Comparison of ENCODE assay signal across 14 mouse cellular contexts in genomic region chr7:133477933-133478332, GRCm38 (mm10).
DNase-seq lines count a peak whose midpoint lies in the region; ATAC-seq and TF ChIP-seq lines count a peak whose summit lies in the region.
"Had no signal": no experiment of that assay in that cellular context is flagged by ENCODE, and none has a peak within 500 bp of the region (broad histone marks: within the 10 kb centered on the region; RNA-seq: fewer than 3 reads in every experiment).

No protein-coding gene starts in this region.

- WGBS in liver, adult 2 months: 84% methylated on average over 5 of the region's 5 CpGs
- 74% methylated on average over 5 of the region's 5 CpGs for WGBS in liver, embryonic 11.5 days
- WGBS in heart, embryonic 12.5 days: 77% methylated on average over 5 of the region's 5 CpGs

- H3K9me3 ChIP-seq in liver, embryonic 11.5 days (ENCODE audit: control insufficient read depth, low read length): no peaks in the 10 kb centered on the region
- peaks cover 3% of the 10 kb centered on the region for H3K9me3 ChIP-seq in heart, embryonic 12.5 days (replicated peaks)
- H3K9me3 ChIP-seq: embryonic facial prominence, embryonic 12.5 days; heart, embryonic 15.5 days; neural tube, embryonic 13.5 days had no signal

- TF ChIP-seq POLR2A in liver, adult 2 months (IDR thresholded peaks at IDR 0.05; ENCODE audit: extremely low read depth, insufficient read depth, low read length): no peak

- no peak overlapping the region for H3K9ac ChIP-seq in liver, adult 2 months (ENCODE audit: low read depth, low read length)
- no peak overlapping the region for H3K9ac ChIP-seq in liver, embryonic 11.5 days (ENCODE audit: low read depth, low read length)
- no peak overlapping the region for H3K9ac ChIP-seq in heart, embryonic 12.5 days
- H3K9ac ChIP-seq: embryonic facial prominence, embryonic 12.5 days; heart, embryonic 15.5 days; neural tube, embryonic 13.5 days had no signal

- no peak overlapping the region for H3K4me2 ChIP-seq in liver, embryonic 11.5 days
- H3K4me2 ChIP-seq in heart, embryonic 12.5 days: no peak overlapping the region
- H3K4me2 ChIP-seq: embryonic facial prominence, embryonic 12.5 days; heart, embryonic 15.5 days; neural tube, embryonic 13.5 days had no signal

- ATAC-seq in liver, embryonic 11.5 days (replicated peaks; ENCODE audit: low FRiP score): no peak
- ATAC-seq in megakaryocyte, adult 5-6 weeks (ENCODE audit: poor library complexity, severe bottlenecking): no peak
- ATAC-seq in heart, embryonic 12.5 days (ENCODE audit: insufficient number of reproducible peaks, low FRiP score): no peak
- ATAC-seq: intestine, embryonic 16.5 days had no signal

- no peaks in the 10 kb centered on the region for H3K4me1 ChIP-seq in liver, adult 2 months (ENCODE audit: control insufficient read depth, insufficient read depth, low read length)
- H3K4me1 ChIP-seq in liver, embryonic 11.5 days (replicated peaks; ENCODE audit: control insufficient read depth, insufficient read depth, low read length): no peaks in the 10 kb centered on the region
- H3K4me1 ChIP-seq in heart, embryonic 12.5 days (replicated peaks): 0 out of 2 replicates have a peak, but pooled peaks cover 5% of the 10 kb centered on the region
- H3K4me1 ChIP-seq: heart, embryonic 15.5 days had no signal

- TF ChIP-seq CTCF in liver, adult 2 months (IDR thresholded peaks at IDR 0.05; ENCODE audit: low read depth, low read length): peak; percentile 27; the same call in 1 of the 2 replicates

- no peaks in the 10 kb centered on the region for H3K36me3 ChIP-seq in liver, adult 2 months (ENCODE audit: control insufficient read depth, insufficient read depth, low read length)
- H3K36me3 ChIP-seq in liver, embryonic 11.5 days (ENCODE audit: control insufficient read depth, insufficient read depth, low read length): no peaks in the 10 kb centered on the region
- no peaks in the 10 kb centered on the region for H3K36me3 ChIP-seq in splenic B cell, adult 2 months (ENCODE audit: control insufficient read depth, insufficient read depth, low read length, poor library complexity, severe bottlenecking)
- H3K36me3 ChIP-seq in heart, embryonic 12.5 days: no peaks in the 10 kb centered on the region
- H3K36me3 ChIP-seq: embryonic facial prominence, embryonic 12.5 days; heart, embryonic 15.5 days; neural tube, embryonic 13.5 days had no signal

- H3K27ac ChIP-seq in liver, adult 2 months (replicated peaks; ENCODE audit: insufficient read depth, low read depth, low read length): no peak overlapping the region
- H3K27ac ChIP-seq in liver, embryonic 11.5 days (ENCODE audit: low read depth, low read length): no peak overlapping the region
- no peak overlapping the region for H3K27ac ChIP-seq in heart, embryonic 12.5 days (ENCODE audit: poor library complexity, severe bottlenecking)
- H3K27ac ChIP-seq: embryonic facial prominence, embryonic 12.5 days; heart, embryonic 15.5 days; macrophage; neural tube, embryonic 13.5 days had no signal

- H3K79me2 ChIP-seq in liver, adult 2 months (ENCODE audit: control insufficient read depth, insufficient read depth, low read length): no peaks in the 10 kb centered on the region

- peak; percentile 49 to 50 for DNase-seq in cerebellum, postnatal 10 days
- no peak for DNase-seq in cerebellum, adult 9-10 months
- DNase-seq in liver, adult 2 months (ENCODE audit: extremely low read depth, low read depth, low spot score): no peak
- no peak for DNase-seq in liver, embryonic 11.5 days (ENCODE audit: low spot score)
- peak; percentile 83 for DNase-seq in ZHBTc4 (ENCODE audit: low read depth, low spot score)
- peak; percentile 29 for DNase-seq in splenic B cell, adult 2 months (ENCODE audit: low read depth, low spot score)
- DNase-seq: spleen, adult 18-20 months had no signal

- no peak overlapping the region for H3K4me3 ChIP-seq in liver, adult 2 months (ENCODE audit: insufficient read depth, low read depth, low read length)
- no peak overlapping the region for H3K4me3 ChIP-seq in liver, embryonic 11.5 days (ENCODE audit: low read depth, low read length)
- no peak overlapping the region for H3K4me3 ChIP-seq in heart, embryonic 12.5 days
- H3K4me3 ChIP-seq: embryonic facial prominence, embryonic 12.5 days; heart, embryonic 15.5 days; neural tube, embryonic 13.5 days had no signal

- peaks cover 4% of the 10 kb centered on the region for H3K27me3 ChIP-seq in liver, adult 2 months (ENCODE audit: control insufficient read depth, insufficient read depth, low read length)
- H3K27me3 ChIP-seq in liver, embryonic 11.5 days (replicated peaks; ENCODE audit: control insufficient read depth, insufficient read depth, low read length): no peaks in the 10 kb centered on the region
- no peaks in the 10 kb centered on the region for H3K27me3 ChIP-seq in splenic B cell, adult 2 months (ENCODE audit: control insufficient read depth, insufficient read depth, low read length, poor library complexity, severe bottlenecking)
- no peaks in the 10 kb centered on the region for H3K27me3 ChIP-seq in heart, embryonic 12.5 days (replicated peaks)
- H3K27me3 ChIP-seq: embryonic facial prominence, embryonic 12.5 days; heart, embryonic 15.5 days; neural tube, embryonic 13.5 days had no signal

Comparison
In these comparisons a context has a peak if more than half of its experiments do, and no peak if none do; other contexts are left out.
1. DNase-seq: peak in cerebellum, postnatal 10 days (2 of 2), ZHBTc4 (single experiment) and splenic B cell, adult 2 months (single experiment); none in cerebellum, adult 9-10 months (single experiment), liver, adult 2 months (single experiment) and liver, embryonic 11.5 days (single experiment).